Mouse (Mus musculus): ENCODE data around the gene Pex16. TPM values are rescaled to one million over a fixed set of nuclear protein-coding genes. Genes with fewer than 3 reads are reported as not detected.

Gene Pex16
- total and polyA plus RNA-seq, 2 experiments: 95.5 to 164 TPM

DNA sequence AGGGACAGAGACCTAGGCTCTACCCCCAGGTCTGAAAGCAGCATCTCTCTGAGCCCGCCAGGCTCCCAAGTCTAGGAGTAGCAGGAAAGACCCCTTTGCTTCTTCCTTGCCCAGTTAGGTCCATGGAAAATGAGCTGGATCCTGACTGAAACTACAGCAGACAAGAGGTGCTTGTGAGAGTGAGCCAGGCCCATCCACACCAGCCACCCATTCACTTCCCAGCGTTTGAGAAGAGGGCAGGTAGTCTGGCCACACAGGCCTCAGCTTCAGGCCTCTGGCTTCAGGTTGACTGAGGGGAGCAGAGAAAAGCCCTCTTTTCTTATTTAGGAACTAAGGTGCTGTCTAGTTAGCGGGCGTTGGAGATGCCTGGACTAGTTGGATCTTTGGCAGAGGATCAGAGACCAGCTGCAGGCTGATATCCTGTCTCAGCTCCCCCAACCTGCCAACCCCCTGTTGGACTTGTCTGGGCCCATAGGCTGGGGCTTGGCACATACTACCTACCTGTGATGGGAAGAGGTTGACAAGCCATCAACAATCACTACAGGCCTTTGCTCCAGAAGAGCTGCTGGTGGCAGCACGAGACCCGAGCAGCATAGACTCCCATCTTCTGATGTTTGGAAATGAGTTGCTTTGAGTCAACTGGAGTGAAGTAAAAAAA, 11.8 kb upstream of the Pex16 start:
- WGBS: 99% methylated on average over 6 of the region's 6 CpGs
- no peaks in the 10 kb centered on the region for H3K79me2 ChIP-seq (ENCODE audit: control insufficient read depth, insufficient read depth, low read length)
- no peak for TF ChIP-seq CTCF (IDR thresholded peaks at IDR 0.05; ENCODE audit: low read depth, low read length)
- TF ChIP-seq POLR2A (IDR thresholded peaks at IDR 0.05; ENCODE audit: extremely low read depth, insufficient read depth, low read length): no peak
- H3K4me3 ChIP-seq (ENCODE audit: insufficient read depth, low read depth, low read length): no peak overlapping the region
- peaks cover 2% of the 10 kb centered on the region for H3K36me3 ChIP-seq (ENCODE audit: control insufficient read depth, insufficient read depth, low read length)
- H3K27ac ChIP-seq (replicated peaks; ENCODE audit: insufficient read depth, low read depth, low read length): no peak overlapping the region
- no peak for DNase-seq (ENCODE audit: extremely low read depth, low read depth, low spot score)
- H3K4me1 ChIP-seq (ENCODE audit: control insufficient read depth, insufficient read depth, low read length): no peaks in the 10 kb centered on the region
- no peak overlapping the region for H3K9ac ChIP-seq (ENCODE audit: low read depth, low read length)
- no peaks in the 10 kb centered on the region for H3K27me3 ChIP-seq (ENCODE audit: control insufficient read depth, insufficient read depth, low read length)

DNA sequence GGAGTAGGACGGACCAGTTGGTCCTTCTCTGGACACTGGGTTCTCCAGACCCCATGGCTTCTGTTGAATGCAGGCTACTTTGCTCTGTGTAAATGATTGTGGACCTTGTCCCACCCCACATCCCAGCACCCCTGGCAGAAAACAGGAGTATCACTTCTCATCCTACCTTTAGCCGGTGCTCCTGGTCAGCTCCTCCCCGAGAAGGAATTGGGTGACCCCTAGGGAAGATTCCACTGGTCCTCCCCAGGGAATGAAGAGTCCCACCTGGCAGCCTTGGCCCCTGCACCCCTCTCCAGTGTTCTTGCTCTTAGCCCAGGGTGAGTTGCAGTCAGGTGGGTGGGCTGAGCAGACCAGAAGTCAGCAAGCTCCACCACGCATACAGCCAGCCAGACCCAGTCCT, 10.4 kb upstream of the Pex16 start:
- TF ChIP-seq POLR2A (IDR thresholded peaks at IDR 0.05; ENCODE audit: extremely low read depth, insufficient read depth, low read length) (no peak), CTCF (IDR thresholded peaks at IDR 0.05; ENCODE audit: low read depth, low read length) (no peak)
- Histone ChIP-seq H3K27ac (replicated peaks; ENCODE audit: insufficient read depth, low read depth, low read length) (no peak overlapping the region), H3K4me3 (ENCODE audit: insufficient read depth, low read depth, low read length) (no peak overlapping the region), H3K36me3 (ENCODE audit: control insufficient read depth, insufficient read depth, low read length) (0 out of 2 replicates have a peak, but pooled peaks cover 2% of the 10 kb centered on the region), H3K27me3 (ENCODE audit: control insufficient read depth, insufficient read depth, low read length) (no peaks in the 10 kb centered on the region), H3K79me2 (ENCODE audit: control insufficient read depth, insufficient read depth, low read length) (no peaks in the 10 kb centered on the region), H3K4me1 (ENCODE audit: control insufficient read depth, insufficient read depth, low read length) (no peaks in the 10 kb centered on the region), H3K9ac (ENCODE audit: low read depth, low read length) (no peak overlapping the region)
- DNase-seq (ENCODE audit: extremely low read depth, low read depth, low spot score): no peak
- 93% methylated on average over 4 of the region's 4 CpGs for WGBS

DNA sequence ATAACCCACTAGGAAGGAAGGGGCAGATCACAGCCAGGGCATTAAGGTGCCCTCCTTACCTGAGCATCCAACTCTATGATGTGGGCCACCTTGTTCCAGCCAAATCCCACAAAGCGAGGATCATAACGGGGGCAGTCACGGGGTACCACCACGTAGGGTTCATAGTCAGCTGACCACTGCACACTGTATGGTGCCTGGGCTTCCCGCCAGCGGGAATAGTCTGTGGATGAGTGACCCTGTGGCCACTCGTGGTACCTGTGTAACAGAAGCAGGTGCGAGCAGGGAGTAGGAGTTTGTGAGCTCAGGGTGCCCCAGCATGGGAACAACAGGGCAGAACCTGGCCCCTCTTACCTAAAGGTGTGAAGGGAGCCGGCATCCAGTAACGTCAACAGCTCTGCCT, 8.9 kb upstream of the Pex16 start:
- H3K4me3 ChIP-seq (ENCODE audit: insufficient read depth, low read depth, low read length): no peak overlapping the region
- TF ChIP-seq CTCF (IDR thresholded peaks at IDR 0.05; ENCODE audit: low read depth, low read length) (no peak), POLR2A (IDR thresholded peaks at IDR 0.05; ENCODE audit: extremely low read depth, insufficient read depth, low read length) (no peak)
- no peaks in the 10 kb centered on the region for H3K79me2 ChIP-seq (ENCODE audit: control insufficient read depth, insufficient read depth, low read length)
- 90% methylated on average over 10 of the region's 10 CpGs for WGBS
- DNase-seq (ENCODE audit: extremely low read depth, low read depth, low spot score): no peak
- H3K27me3 ChIP-seq (ENCODE audit: control insufficient read depth, insufficient read depth, low read length): no peaks in the 10 kb centered on the region
- no peak overlapping the region for H3K27ac ChIP-seq (replicated peaks; ENCODE audit: insufficient read depth, low read depth, low read length)
- H3K9ac ChIP-seq (ENCODE audit: low read depth, low read length): no peak overlapping the region
- H3K36me3 ChIP-seq (ENCODE audit: control insufficient read depth, insufficient read depth, low read length): no peaks in the 10 kb centered on the region
- no peaks in the 10 kb centered on the region for H3K4me1 ChIP-seq (ENCODE audit: control insufficient read depth, insufficient read depth, low read length)

DNA sequence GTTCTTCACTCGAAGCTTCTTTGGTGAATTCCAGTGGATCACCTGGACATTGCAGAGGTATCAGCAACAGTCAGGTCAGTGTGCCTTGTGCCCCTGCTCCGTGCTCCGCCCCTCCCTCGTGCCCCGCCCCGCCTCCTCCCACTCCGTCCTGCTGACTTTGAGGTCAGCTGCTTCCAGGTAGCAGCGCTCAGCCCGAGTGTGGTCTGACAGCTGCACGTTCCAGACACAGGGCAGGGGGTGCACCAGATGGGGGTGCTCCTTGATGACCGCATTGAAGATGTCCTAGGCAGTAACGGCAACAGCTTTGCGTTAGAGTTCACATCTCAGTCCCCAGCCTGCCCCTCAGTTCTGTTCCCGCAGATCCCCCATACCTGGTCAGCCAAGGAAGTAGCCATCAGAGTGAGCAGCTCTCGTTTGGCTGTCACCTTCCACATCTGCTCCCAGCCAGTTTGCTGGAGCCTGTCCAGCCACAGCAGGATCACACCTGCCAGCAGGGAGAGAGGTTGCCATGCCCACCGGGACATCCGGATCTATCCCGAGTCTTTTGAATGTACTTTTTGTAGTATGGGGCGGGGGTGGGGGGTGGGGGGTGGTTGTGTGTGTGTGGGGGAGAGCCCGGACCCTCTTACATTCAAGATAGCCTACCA, 7.0 kb upstream of the Pex16 start:
- H3K79me2 ChIP-seq (ENCODE audit: control insufficient read depth, insufficient read depth, low read length): no peaks in the 10 kb centered on the region
- no peak overlapping the region for H3K27ac ChIP-seq (replicated peaks; ENCODE audit: insufficient read depth, low read depth, low read length)
- peaks cover 1% of the 10 kb centered on the region; the same call in 1 of the 2 replicates for H3K4me1 ChIP-seq (ENCODE audit: control insufficient read depth, insufficient read depth, low read length)
- H3K36me3 ChIP-seq (ENCODE audit: control insufficient read depth, insufficient read depth, low read length): no peaks in the 10 kb centered on the region
- DNase-seq (ENCODE audit: extremely low read depth, low read depth, low spot score): no peak
- no peaks in the 10 kb centered on the region for H3K27me3 ChIP-seq (ENCODE audit: control insufficient read depth, insufficient read depth, low read length)
- TF ChIP-seq POLR2A (IDR thresholded peaks at IDR 0.05; ENCODE audit: extremely low read depth, insufficient read depth, low read length) (no peak), CTCF (IDR thresholded peaks at IDR 0.05; ENCODE audit: low read depth, low read length) (no peak)
- no peak overlapping the region for H3K4me3 ChIP-seq (ENCODE audit: insufficient read depth, low read depth, low read length)
- 34% methylated on average over 20 of the region's 20 CpGs for WGBS
- H3K9ac ChIP-seq (ENCODE audit: low read depth, low read length): no peak overlapping the region

DNA sequence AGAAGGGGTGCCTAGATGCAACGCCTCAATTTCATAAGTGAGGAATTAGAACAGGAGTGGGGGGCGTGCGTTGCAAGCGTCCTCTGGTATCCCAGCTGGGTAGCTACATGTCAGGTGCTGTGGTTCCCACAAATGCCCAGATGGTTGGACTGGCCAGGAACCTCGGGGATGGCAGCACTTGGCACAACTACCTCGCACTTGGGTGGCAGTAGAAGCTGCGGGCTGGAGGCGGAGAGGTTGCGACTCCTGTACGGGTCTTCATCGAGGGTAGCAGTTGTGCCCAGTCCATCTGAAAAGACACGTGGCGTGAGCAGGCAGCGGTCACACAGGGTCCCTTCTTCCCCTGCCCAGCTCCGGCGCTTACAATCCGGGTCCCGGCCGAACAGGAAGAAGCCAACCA, 4.1 kb upstream of the Pex16 start:
- Histone ChIP-seq H3K27ac (replicated peaks; ENCODE audit: insufficient read depth, low read depth, low read length) (no peak overlapping the region), H3K9ac (ENCODE audit: low read depth, low read length) (peak overlapping the region; percentile 68), H3K4me3 (ENCODE audit: insufficient read depth, low read depth, low read length) (peak overlapping the region; percentile 55; the same call in 1 of the 2 replicates), H3K79me2 (ENCODE audit: control insufficient read depth, insufficient read depth, low read length) (no peaks in the 10 kb centered on the region), H3K36me3 (ENCODE audit: control insufficient read depth, insufficient read depth, low read length) (no peaks in the 10 kb centered on the region), H3K27me3 (ENCODE audit: control insufficient read depth, insufficient read depth, low read length) (no peaks in the 10 kb centered on the region), H3K4me1 (ENCODE audit: control insufficient read depth, insufficient read depth, low read length) (peaks cover 4% of the 10 kb centered on the region; the same call in 1 of the 2 replicates)
- no peak for DNase-seq (ENCODE audit: extremely low read depth, low read depth, low spot score)
- WGBS: 24% methylated on average over 19 of the region's 19 CpGs
- TF ChIP-seq CTCF (IDR thresholded peaks at IDR 0.05; ENCODE audit: low read depth, low read length) (no peak), POLR2A (IDR thresholded peaks at IDR 0.05; ENCODE audit: extremely low read depth, insufficient read depth, low read length) (no peak)

Measured in liver, adult 2 months (tissue).